Comparison of ENCODE assay signal across 22 mouse cellular contexts in genomic region chrX:36025651-36026050, GRCm38 (mm10).
"Had no signal": no experiment of that assay in that cellular context is flagged by ENCODE, and none has a peak within 500 bp of the region (broad histone marks: within the 10 kb centered on the region; RNA-seq: fewer than 3 reads in every experiment).

No protein-coding gene starts in this region.

- H3K9ac ChIP-seq: limb, embryonic 12.5 days; limb, embryonic 15.5 days; liver, embryonic 14.5 days; lung, embryonic 15.5 days; midbrain, embryonic 13.5 days; neural tube, embryonic 13.5 days; stomach, embryonic 15.5 days had no signal

- H3K9me3 ChIP-seq: limb, embryonic 12.5 days; limb, embryonic 15.5 days; lung, embryonic 15.5 days; midbrain, embryonic 10.5 days; neural tube, embryonic 13.5 days; stomach, embryonic 15.5 days had no signal

- H3K4me2 ChIP-seq: limb, embryonic 12.5 days; limb, embryonic 15.5 days; lung, embryonic 15.5 days; midbrain, embryonic 13.5 days; neural tube, embryonic 13.5 days; stomach, embryonic 15.5 days had no signal

- H3K4me1 ChIP-seq: limb, embryonic 12.5 days; limb, embryonic 15.5 days; lung, embryonic 15.5 days; megakaryocyte, embryonic 14.5 days; midbrain, embryonic 10.5 days; midbrain, embryonic 13.5 days; neural tube, embryonic 13.5 days; stomach, embryonic 15.5 days had no signal

- H3K27me3 ChIP-seq: limb, embryonic 12.5 days; limb, embryonic 15.5 days; lung, embryonic 15.5 days; megakaryocyte, embryonic 14.5 days; midbrain, embryonic 13.5 days; neural tube, embryonic 13.5 days; stomach, embryonic 15.5 days had no signal

- H3K27ac ChIP-seq: limb, embryonic 12.5 days; limb, embryonic 15.5 days; liver, embryonic 14.5 days; lung, embryonic 15.5 days; midbrain, embryonic 10.5 days; midbrain, embryonic 13.5 days; neural tube, embryonic 13.5 days; stomach, embryonic 15.5 days had no signal

- H3K4me3 ChIP-seq: limb, embryonic 12.5 days; limb, embryonic 15.5 days; lung, embryonic 15.5 days; megakaryocyte, embryonic 14.5 days; midbrain, embryonic 10.5 days; midbrain, embryonic 13.5 days; myocyte; neural tube, embryonic 13.5 days; stomach, embryonic 15.5 days had no signal

- ATAC-seq: midbrain, embryonic 13.5 days; midbrain, embryonic 16.5 days had no signal

- H3K36me3 ChIP-seq: lung, embryonic 15.5 days; stomach, embryonic 15.5 days had no signal

- DNase-seq: kidney, adult 2 months; kidney, postnatal 14 days; kidney, postnatal 4 days; left cerebral cortex, postnatal 4 days; lung, adult 18-20 months; lung, postnatal 10 days; lung, postnatal 36 days; retina, postnatal 1 day; right cerebral cortex, postnatal 25 days; spleen, adult 18-20 months; thymus, postnatal 36 days had no signal
